Mouse (Mus musculus) liver, adult 2 months (tissue): Measurements from ENCODE around the gene Vcan. TPM values are rescaled to one million over a fixed set of nuclear protein-coding genes. Genes with fewer than 3 reads are reported as not detected.

Experiments used
- DNase-seq: peaks from one replicate; pipeline ENCODE4 v3.0.0-alpha.2; 2011; ENCODE audit warnings: low read depth, low spot score; ENCODE audit errors: extremely low read depth
- H3K27ac ChIP-seq: fragments of 200-500 bp; replicated peaks from 2 replicates; pipeline ENCODE4 v1.5.1; 2012; ENCODE audit warnings: low read depth, mild to moderate bottlenecking, control low read depth, inconsistent platforms, low read length; ENCODE audit not compliant: insufficient read depth
- H3K27me3 ChIP-seq: fragments of 200-500 bp; 2 replicates; pipeline ENCODE4 v1.6.1; 2012; ENCODE audit warnings: mild to moderate bottlenecking, moderate library complexity, low read length, inconsistent platforms; ENCODE audit not compliant: control insufficient read depth, insufficient read depth
- H3K36me3 ChIP-seq: fragments of 200-500 bp; 2 replicates; pipeline ENCODE4 v1.6.1; 2012; ENCODE audit warnings: low read length, inconsistent platforms; ENCODE audit not compliant: control insufficient read depth, insufficient read depth
- H3K4me1 ChIP-seq: fragments of 200-500 bp; 2 replicates; pipeline ENCODE4 v1.6.1; 2011; ENCODE audit warnings: low read length; ENCODE audit not compliant: control insufficient read depth, insufficient read depth
- H3K4me3 ChIP-seq: fragments of 200-500 bp; 2 replicates; pipeline ENCODE4 v1.5.1; 2011; ENCODE audit warnings: low read depth, mild to moderate bottlenecking, control low read depth, low read length, moderate library complexity; ENCODE audit not compliant: insufficient read depth
- H3K79me2 ChIP-seq: fragments of 200-500 bp; 2 replicates; pipeline ENCODE4 v1.6.1; 2012; ENCODE audit warnings: inconsistent platforms, mild to moderate bottlenecking, low read length, moderate library complexity; ENCODE audit not compliant: control insufficient read depth, insufficient read depth
- H3K9ac ChIP-seq: fragments of 200-500 bp; 2 replicates; pipeline ENCODE4 v1.6.1; 2012; ENCODE audit warnings: low read depth, mild to moderate bottlenecking, control low read depth, inconsistent platforms, low read length
- CTCF ChIP-seq: fragments of 200-500 bp; IDR thresholded peaks from 2 replicates; pipeline ENCODE4 v1.5.1; 2011; ENCODE audit warnings: low read depth, low read length, control low read depth
- POLR2A ChIP-seq: fragments of 200-500 bp; IDR thresholded peaks from 2 replicates; pipeline ENCODE4 v1.6.1; 2011; ENCODE audit warnings: low read length, control low read depth; ENCODE audit not compliant: insufficient read depth; ENCODE audit errors: extremely low read depth
- WGBS: fragments of 180-500 bp; shearing (Covaris S2); methylation state at CpG from one replicate; pipeline ENCODE4 v1.1.7; 2018; 5-methylcytosine and 5-hydroxymethylcytosine counted together
- polyA plus RNA-seq: library from polyadenylated mRNA; depleted of rRNA; stranded (reverse); fragments of >200 nt; gene quantifications from 2 replicates; pipeline ENCODE4 v1.2.3, GENCODE M21; 2012; rRNA removed
- total RNA-seq: library from RNA; depleted of rRNA; stranded (reverse); fragments of >200 nt; gene quantifications from 2 replicates; pipeline ENCODE4 v1.2.3, GENCODE M21; 2014; rRNA removed

The Vcan gene
- total RNA-seq (0.09 and 1.7 TPM in 2 replicates), polyA plus RNA-seq (0.02 TPM in 1 of 2 replicates, not detected in the other)

- TF ChIP-seq POLR2A = no peak
- H3K4me1 ChIP-seq = peaks cover 15% of the 10 kb centered on the region; the same call in 1 of the 2 replicates
- no peaks in the 10 kb centered on the region for H3K79me2 ChIP-seq
- DNase-seq = no peak
- no peak within 1 kb of the TSS for H3K4me3 ChIP-seq
- H3K9ac ChIP-seq = no peak within 1 kb of the TSS
- no peaks in the 10 kb centered on the region for H3K36me3 ChIP-seq
- peaks cover 12% of the 10 kb centered on the region; the same call in 1 of the 2 replicates for H3K27me3 ChIP-seq
- H3K27ac ChIP-seq = no peak within 1 kb of the TSS
- WGBS = 2% methylated on average over 40 of the region's 40 CpGs
Measured at GRCm38 (mm10) chr13:89741766-89742685, at the start of gene Vcan. Vcan (minus strand) TSS chr13:89742509.

GRCm38 (mm10) chr13:89791475-89791874, 49.2 kb upstream of the Vcan start:
- no peaks in the 10 kb centered on the region for H3K36me3 ChIP-seq

GRCm38 (mm10) chr13:89782886-89783285, 40.6 kb upstream of the Vcan start:
- TF ChIP-seq POLR2A = no peak
- no peak for TF ChIP-seq CTCF
- DNase-seq = peak; percentile 70

More at GRCm38 (mm10) chr13:89791475-89791874, 49.2 kb upstream of the Vcan start:
- Histone ChIP-seq H3K9ac (no peak overlapping the region), H3K4me1 (no peaks in the 10 kb centered on the region), H3K27me3 (no peaks in the 10 kb centered on the region), H3K79me2 (no peaks in the 10 kb centered on the region), H3K4me3 (no peak overlapping the region), H3K27ac (no peak overlapping the region)
- WGBS = 18% methylated on average over 5 of the region's 5 CpGs
- TF ChIP-seq CTCF (no peak), POLR2A (no peak)
- peak; percentile 48 for DNase-seq

GRCm38 (mm10) chr13:89780276-89780675, 38.0 kb upstream of the Vcan start:
- TF ChIP-seq POLR2A (no peak), CTCF (no peak)
- no peaks in the 10 kb centered on the region for H3K27me3 ChIP-seq
- WGBS = 74% methylated on average over 3 of the region's 3 CpGs
- H3K9ac ChIP-seq = no peak overlapping the region
- H3K79me2 ChIP-seq = no peaks in the 10 kb centered on the region
- no peaks in the 10 kb centered on the region; the same call in 1 of the 2 replicates for H3K4me1 ChIP-seq
- H3K36me3 ChIP-seq = no peaks in the 10 kb centered on the region
- no peak overlapping the region for H3K27ac ChIP-seq
- no peak overlapping the region for H3K4me3 ChIP-seq
- no peak for DNase-seq

More at GRCm38 (mm10) chr13:89782886-89783285, 40.6 kb upstream of the Vcan start:
- H3K4me3 ChIP-seq = no peak overlapping the region
- no peaks in the 10 kb centered on the region for H3K36me3 ChIP-seq
- H3K27ac ChIP-seq = no peak overlapping the region
- H3K9ac ChIP-seq = no peak overlapping the region
- 4% methylated on average over 2 of the region's 2 CpGs for WGBS
- H3K4me1 ChIP-seq = no peaks in the 10 kb centered on the region; the same call in 1 of the 2 replicates
- H3K27me3 ChIP-seq = no peaks in the 10 kb centered on the region
- H3K79me2 ChIP-seq = no peaks in the 10 kb centered on the region

- Histone ChIP-seq H3K79me2 (no peaks in the 10 kb centered on the region), H3K27ac (no peak overlapping the region), H3K27me3 (no peaks in the 10 kb centered on the region), H3K9ac (no peak overlapping the region), H3K4me1 (no peaks in the 10 kb centered on the region; the same call in 1 of the 2 replicates), H3K4me3 (no peak overlapping the region), H3K36me3 (no peaks in the 10 kb centered on the region)
- peak; percentile 66 for DNase-seq
- WGBS = 56% methylated on average over 7 of the region's 7 CpGs
- TF ChIP-seq CTCF = peak; percentile 33; the same call in 1 of the 2 replicates
- no peak for TF ChIP-seq POLR2A
Measured at GRCm38 (mm10) chr13:89779208-89779911, 37.1 kb upstream of the Vcan start.
